Mouse (Mus musculus) stomach, postnatal 0 days (tissue): ENCODE results near the gene Rep15. TPM values are rescaled to one million over a fixed set of nuclear protein-coding genes. Genes with fewer than 3 reads are reported as not detected.

Experiments used
- ATAC-seq: fragments of 200-750 bp; cut with Nextera tagmentation; 2 replicates; pipeline ENCODE4 v1.8.0; 2017; ENCODE audit not compliant: low FRiP score, low TSS enrichment
- DNase-seq: peaks from one replicate; pipeline ENCODE4 v3.0.0-alpha.2; 2016; ENCODE audit warnings: low spot score
- H3K27ac ChIP-seq: fragments of 300-500 bp; sonication (generic); replicated peaks from 2 replicates; pipeline ENCODE4 v1.5.1; 2014; ENCODE audit warnings: mild to moderate bottlenecking, control low read depth
- H3K27me3 ChIP-seq: fragments of 300-500 bp; sonication (generic); 2 replicates; pipeline ENCODE4 v1.6.1; 2014; ENCODE audit warnings: low read length; ENCODE audit not compliant: control insufficient read depth, insufficient read depth
- H3K36me3 ChIP-seq: fragments of 300-500 bp; sonication (generic); 2 replicates; pipeline ENCODE4 v1.6.1; 2014; ENCODE audit warnings: low read length, mixed read lengths; ENCODE audit not compliant: control insufficient read depth, insufficient read depth
- H3K4me1 ChIP-seq: fragments of 300-500 bp; sonication (generic); replicated peaks from 2 replicates; pipeline ENCODE4 v1.6.1; 2014; ENCODE audit warnings: antibody characterized with exemption; ENCODE audit not compliant: control insufficient read depth, insufficient read depth
- H3K4me2 ChIP-seq: fragments of 300-500 bp; sonication (generic); replicated peaks from 2 replicates; pipeline ENCODE4 v1.6.1; 2014; ENCODE audit warnings: low read depth, mild to moderate bottlenecking, control low read depth, moderate library complexity
- H3K4me3 ChIP-seq: fragments of 300-500 bp; sonication (generic); 2 replicates; pipeline ENCODE4 v1.5.1; 2014; ENCODE audit warnings: low read depth, low read length, control low read depth
- H3K9ac ChIP-seq: fragments of 300-500 bp; sonication (generic); 2 replicates; pipeline ENCODE4 v1.6.1; 2014; ENCODE audit warnings: mild to moderate bottlenecking, low read length, control low read depth, mixed read lengths
- H3K9me3 ChIP-seq: fragments of 300-500 bp; sonication (generic); 2 replicates; pipeline ENCODE4 v1.6.1; 2016; ENCODE audit warnings: low read length; ENCODE audit not compliant: control insufficient read depth
- CTCF ChIP-seq: IDR thresholded peaks from 2 replicates; pipeline ENCODE4 v1.5.1; 2016; ENCODE audit warnings: antibody characterized with exemption, low read depth, mild to moderate bottlenecking, moderate library complexity
- EP300 ChIP-seq: optimal IDR thresholded peaks from 2 replicates; pipeline ENCODE3; 2016; ENCODE audit warnings: antibody characterized with exemption
- WGBS: fragments of 180-500 bp; shearing (Covaris S2); extraction: QIAGEN DNeasy Blood & Tissue Kit; methylation state at CpG from one replicate; pipeline ENCODE4 v1.1.7; 2014; 5-methylcytosine and 5-hydroxymethylcytosine counted together
- polyA plus RNA-seq: library from polyadenylated mRNA; unstranded; fragments of >200 nt; fragmentation: Nextera tagmentation; extraction: Ambion mirVana; gene quantifications from 2 replicates; pipeline ENCODE4 v1.2.1, GENCODE M21; 2015

Gene Rep15
- polyA plus RNA-seq, 1 experiment from 2014 or later: 173 TPM

DNA sequence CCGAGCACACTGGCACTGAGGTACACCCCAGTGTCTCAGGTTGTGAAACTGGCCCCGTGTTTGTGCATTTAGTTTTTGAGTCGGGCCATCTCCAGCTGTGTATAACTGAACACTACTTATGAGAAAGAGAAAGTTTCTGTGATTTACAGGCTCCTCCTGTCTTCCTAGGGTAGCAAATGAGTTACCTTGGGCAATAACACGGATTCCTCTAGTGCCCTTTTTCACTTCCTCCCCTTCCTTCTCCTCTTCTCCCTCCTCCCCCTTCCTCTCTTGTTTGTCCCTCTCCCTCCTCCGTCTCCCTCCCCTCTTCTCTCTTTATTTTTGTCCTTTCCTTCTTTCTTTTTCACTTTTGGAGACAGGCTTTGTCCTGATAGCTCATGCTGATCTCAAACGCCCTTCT is 20.8 kb upstream of the Rep15 start:
- 74% methylated on average over 6 of the region's 6 CpGs for WGBS
- Histone ChIP-seq H3K36me3 (peaks cover 12% of the 10 kb centered on the region), H3K9ac (no peak overlapping the region), H3K4me2 (no peak overlapping the region), H3K27ac (peak overlapping the region; percentile 30; the same call in 1 of the 2 replicates), H3K9me3 (no peaks in the 10 kb centered on the region), H3K4me1 (no peaks in the 10 kb centered on the region), H3K27me3 (no peaks in the 10 kb centered on the region), H3K4me3 (no peak overlapping the region)
- DNase-seq (no peak), ATAC-seq (no peak)
- TF ChIP-seq EP300 (no peak), CTCF (no peak)

- Histone ChIP-seq H3K4me2 (no peak overlapping the region), H3K27ac (no peak overlapping the region), H3K27me3 (no peaks in the 10 kb centered on the region), H3K36me3 (peaks cover 13% of the 10 kb centered on the region), H3K4me3 (no peak overlapping the region), H3K4me1 (no peaks in the 10 kb centered on the region), H3K9me3 (no peaks in the 10 kb centered on the region), H3K9ac (no peak overlapping the region)
- ATAC-seq (no peak), DNase-seq (no peak)
- TF ChIP-seq EP300 (no peak), CTCF (no peak)
- WGBS: 77% methylated on average over 6 of the region's 6 CpGs
Measured at GRCm38 (mm10) chr6:147011977-147012376, 20.4 kb upstream of the Rep15 start.

DNA sequence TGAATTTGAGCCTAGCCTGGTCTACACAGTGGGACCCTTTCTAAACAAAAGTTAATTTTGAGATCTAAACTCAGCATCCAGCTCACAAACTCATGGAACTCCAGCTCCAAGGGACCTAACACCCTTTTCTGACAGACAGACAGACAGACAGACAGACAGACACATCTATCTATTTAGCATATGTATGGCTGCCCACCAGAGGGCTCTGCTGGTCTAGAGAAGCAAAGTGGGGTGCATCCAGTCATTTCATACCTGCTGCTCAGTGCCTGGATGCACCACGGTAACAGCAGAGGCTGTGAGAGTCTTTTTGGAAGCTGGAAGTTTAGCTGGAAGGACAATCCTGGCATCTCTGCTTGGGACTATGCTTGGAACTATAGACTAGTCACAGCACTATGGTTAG is 18.8 kb upstream of the Rep15 start:
- Histone ChIP-seq H3K27ac (no peak overlapping the region), H3K4me3 (no peak overlapping the region), H3K4me2 (no peak overlapping the region), H3K9ac (no peak overlapping the region), H3K9me3 (no peaks in the 10 kb centered on the region), H3K36me3 (peaks cover 13% of the 10 kb centered on the region), H3K27me3 (no peaks in the 10 kb centered on the region), H3K4me1 (no peaks in the 10 kb centered on the region)
- TF ChIP-seq CTCF (peak; percentile 60), EP300 (no peak)
- ATAC-seq (no peak), DNase-seq (no peak)
- WGBS: 73% methylated on average over 1 of the region's 1 CpGs

DNA sequence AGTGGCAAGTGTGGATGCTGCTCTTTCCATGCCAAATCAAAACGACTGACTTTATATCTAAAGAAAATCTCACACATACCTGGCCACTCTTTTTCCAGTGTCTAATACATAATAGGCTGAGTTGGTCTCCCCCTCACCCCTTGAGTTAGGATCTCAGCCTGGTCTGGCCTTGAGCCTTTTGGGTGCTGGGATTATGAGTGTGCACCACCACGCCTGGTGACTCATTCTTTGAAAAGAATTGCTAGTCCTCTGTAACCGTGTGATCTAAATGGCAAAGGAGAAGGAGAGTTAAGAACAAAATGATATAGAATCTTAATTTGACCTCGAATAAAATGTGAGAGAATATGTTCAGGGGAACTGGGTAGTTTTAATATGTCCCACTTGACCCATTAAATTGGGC is 14.5 kb upstream of the Rep15 start:
- DNase-seq (no peak), ATAC-seq (no peak)
- Histone ChIP-seq H3K27ac (no peak overlapping the region), H3K4me1 (no peaks in the 10 kb centered on the region), H3K36me3 (peaks cover 23% of the 10 kb centered on the region), H3K9me3 (no peaks in the 10 kb centered on the region), H3K4me2 (no peak overlapping the region), H3K9ac (no peak overlapping the region), H3K27me3 (no peaks in the 10 kb centered on the region), H3K4me3 (no peak overlapping the region)
- TF ChIP-seq EP300 (no peak), CTCF (no peak)
- 69% methylated on average over 4 of the region's 4 CpGs for WGBS

DNA sequence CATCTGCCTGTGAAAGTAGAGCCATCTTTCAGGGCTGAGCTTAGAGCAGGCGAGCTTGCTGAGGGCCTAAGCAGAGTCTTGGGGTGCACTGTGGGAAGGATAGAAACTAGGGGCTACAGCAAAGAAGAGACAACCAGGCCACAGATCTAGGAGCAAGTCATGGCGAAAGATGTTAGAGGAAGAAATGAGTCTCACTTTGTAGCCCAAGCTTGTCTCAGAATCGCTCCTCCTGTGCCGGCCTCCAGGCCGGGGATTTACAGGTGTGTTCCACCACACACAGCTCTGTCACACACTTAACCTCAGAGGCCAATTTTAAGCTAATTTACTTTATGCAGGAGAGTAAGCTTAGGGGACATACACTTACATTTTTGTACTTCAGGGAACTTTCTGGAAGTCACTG is 14.0 kb upstream of the Rep15 start:
- no peak for ATAC-seq
- Histone ChIP-seq H3K9ac (no peak overlapping the region), H3K9me3 (no peaks in the 10 kb centered on the region), H3K27ac (no peak overlapping the region), H3K36me3 (peaks cover 26% of the 10 kb centered on the region), H3K27me3 (no peaks in the 10 kb centered on the region), H3K4me3 (no peak overlapping the region), H3K4me1 (no peaks in the 10 kb centered on the region), H3K4me2 (no peak overlapping the region)
- WGBS: 94% methylated on average over 5 of the region's 5 CpGs
- no peak for DNase-seq
- no peak for TF ChIP-seq CTCF

DNA sequence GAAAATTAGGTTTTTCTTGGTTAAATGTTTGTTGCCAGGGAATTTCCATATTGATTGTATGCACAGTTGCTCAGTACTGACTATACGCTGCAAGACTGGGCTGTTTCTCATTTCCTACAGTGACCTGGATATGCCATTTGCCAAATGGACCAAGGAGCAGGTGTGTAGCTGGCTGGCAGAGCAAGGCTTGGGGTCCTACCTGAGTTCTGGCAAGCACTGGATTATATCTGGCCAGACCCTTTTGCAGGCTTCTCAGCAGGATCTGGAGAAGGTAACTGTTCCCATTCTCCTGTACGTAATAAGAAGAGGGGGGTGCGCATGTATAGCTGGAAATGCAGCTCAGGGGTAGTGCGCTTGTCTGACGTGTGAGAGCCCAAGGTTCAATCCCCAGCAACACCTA is 11.2 kb upstream of the Rep15 start:
- no peak for TF ChIP-seq CTCF
- peaks cover 24% of the 10 kb centered on the region for H3K36me3 ChIP-seq
- no peaks in the 10 kb centered on the region for H3K27me3 ChIP-seq
- no peak overlapping the region for H3K4me3 ChIP-seq
- no peak overlapping the region for H3K9ac ChIP-seq
- H3K9me3 ChIP-seq: no peaks in the 10 kb centered on the region
- no peak overlapping the region for H3K4me2 ChIP-seq
- DNase-seq: peak; percentile 5
- H3K27ac ChIP-seq: no peak overlapping the region
- no peaks in the 10 kb centered on the region for H3K4me1 ChIP-seq
- 91% methylated on average over 5 of the region's 5 CpGs for WGBS
- no peak for ATAC-seq
